Mouse (Mus musculus): ENCODE results near the gene Abcc3.
A peak's percentile ranks its signal among the peaks of the same experiment; 100 is the strongest.

Abcc3 gene

GRCm38 (mm10) chr11:94392672-94393109 lies at the start of gene Abcc3:
Gene Abcc3, minus strand, starts transcription at chr11:94392997.
- DNase-seq (ENCODE audit: low read depth): no peak

DNA sequence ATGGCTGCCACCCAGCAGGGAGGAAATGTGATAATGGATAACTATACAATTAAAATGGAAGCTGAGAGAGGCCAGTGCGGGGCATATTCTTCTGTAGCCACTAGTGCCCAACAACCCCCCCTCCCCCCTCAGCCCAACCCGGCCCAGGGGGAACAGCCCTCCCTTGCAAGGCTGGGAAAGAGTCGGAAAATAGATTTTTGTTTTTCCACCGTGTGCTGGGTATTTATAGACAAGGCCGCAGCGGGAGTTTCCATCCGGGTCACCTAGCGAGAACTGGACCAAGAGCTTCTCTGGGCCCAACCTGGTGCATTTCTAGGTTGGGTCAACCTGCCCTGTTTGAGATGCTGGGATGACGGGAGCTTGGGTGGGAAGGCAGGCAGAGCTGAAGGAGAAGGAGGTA lies 49.0 kb upstream of the Abcc3 start:
- DNase-seq (ENCODE audit: low read depth): no peak

- no peak for DNase-seq (ENCODE audit: low read depth)
Measured at GRCm38 (mm10) chr11:94441122-94441521, 48.3 kb upstream of the Abcc3 start.

GRCm38 (mm10) chr11:94440421-94440820 lies 47.6 kb upstream of the Abcc3 start:
- no peak for DNase-seq (ENCODE audit: low read depth)

GRCm38 (mm10) chr11:94429011-94429651 lies 36.3 kb upstream of the Abcc3 start:
- DNase-seq (ENCODE audit: low read depth): no peak

DNA sequence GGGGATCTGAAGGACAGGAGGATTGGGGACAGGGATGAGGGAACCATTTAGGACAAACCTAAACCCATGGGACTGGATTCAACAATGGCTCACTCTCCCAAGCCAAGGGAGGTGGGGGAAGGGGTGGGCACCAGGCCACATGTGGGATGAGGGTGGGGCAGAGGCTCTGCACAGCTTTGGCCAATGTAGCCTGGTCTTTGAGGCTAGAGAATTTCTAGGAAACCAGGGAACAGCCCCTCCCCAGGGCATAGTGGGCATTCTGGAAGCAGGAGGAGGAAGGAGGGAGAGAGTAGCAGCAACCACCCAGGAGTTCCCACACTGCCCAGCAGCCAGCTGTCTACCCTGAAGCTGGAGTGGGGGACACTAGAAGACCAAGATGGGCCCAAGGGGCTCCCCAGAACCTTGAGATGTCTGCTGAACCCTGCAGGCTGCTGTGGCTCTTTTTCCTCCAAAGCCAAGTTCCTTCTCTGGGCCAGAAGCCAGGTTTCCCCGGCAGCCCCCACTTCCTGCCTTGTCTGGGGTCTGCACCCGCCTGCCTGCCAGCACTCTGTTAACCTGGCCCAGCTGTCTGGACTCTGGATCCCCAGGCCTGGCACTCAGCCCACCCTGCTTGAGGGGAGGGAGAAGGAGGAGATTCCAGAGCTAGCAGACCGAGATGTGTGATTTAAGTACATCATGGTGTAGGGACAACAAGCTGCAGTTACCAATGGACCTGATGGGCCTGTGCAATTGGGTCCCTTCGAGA lies 35.5 kb upstream of the Abcc3 start:
- DNase-seq (ENCODE audit: low read depth): no peak

DNA sequence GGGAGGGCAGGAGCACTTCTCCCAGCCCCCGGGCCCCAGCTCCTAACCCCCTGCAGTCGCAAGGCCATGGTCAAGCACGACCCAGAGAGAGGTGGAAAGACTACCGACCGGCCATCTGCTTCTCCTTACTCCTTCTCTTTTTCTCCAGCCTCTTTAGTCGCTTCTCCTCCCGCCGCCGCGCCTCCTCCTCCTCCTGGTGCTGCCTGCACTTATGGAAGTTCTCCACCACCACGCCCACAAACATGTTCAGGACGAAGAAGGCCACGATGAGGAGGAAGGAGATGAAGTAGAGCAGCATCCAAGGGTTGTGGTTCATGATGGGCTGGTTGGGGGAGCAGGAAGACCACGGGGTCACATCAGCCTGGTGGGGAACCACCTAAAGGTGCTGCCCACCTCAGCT lies 32.9 kb upstream of the Abcc3 start:
- no peak for DNase-seq (ENCODE audit: low read depth)

DNA sequence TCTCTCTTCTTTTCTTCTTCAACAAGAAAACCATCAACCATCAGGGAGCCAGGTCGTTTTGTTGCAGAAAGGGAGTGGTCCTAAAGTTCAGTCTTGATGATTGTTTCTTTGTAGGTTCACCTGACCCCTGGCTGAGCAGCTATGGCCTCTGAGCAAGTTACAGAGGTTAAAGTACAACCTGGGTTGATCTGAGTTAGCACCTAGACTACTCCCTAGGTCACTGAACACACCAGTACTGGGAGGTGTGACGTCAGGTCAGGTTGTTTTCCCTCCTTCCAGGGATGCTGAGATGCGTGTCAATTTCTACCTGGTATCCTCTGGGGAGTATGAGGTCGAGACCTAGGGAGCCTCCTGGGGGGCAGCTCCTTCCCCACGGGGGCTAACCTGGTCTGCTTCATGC lies 32.4 kb upstream of the Abcc3 start:
- DNase-seq (ENCODE audit: low read depth): no peak

- no peak for DNase-seq (ENCODE audit: low read depth)
Measured at GRCm38 (mm10) chr11:94424380-94424779, 31.6 kb upstream of the Abcc3 start.

- DNase-seq (ENCODE audit: low read depth): no peak
Measured at GRCm38 (mm10) chr11:94423855-94424254, 31.1 kb upstream of the Abcc3 start.

GRCm38 (mm10) chr11:94420991-94421390 lies 28.2 kb upstream of the Abcc3 start:
- DNase-seq (ENCODE audit: low read depth): no peak

DNA sequence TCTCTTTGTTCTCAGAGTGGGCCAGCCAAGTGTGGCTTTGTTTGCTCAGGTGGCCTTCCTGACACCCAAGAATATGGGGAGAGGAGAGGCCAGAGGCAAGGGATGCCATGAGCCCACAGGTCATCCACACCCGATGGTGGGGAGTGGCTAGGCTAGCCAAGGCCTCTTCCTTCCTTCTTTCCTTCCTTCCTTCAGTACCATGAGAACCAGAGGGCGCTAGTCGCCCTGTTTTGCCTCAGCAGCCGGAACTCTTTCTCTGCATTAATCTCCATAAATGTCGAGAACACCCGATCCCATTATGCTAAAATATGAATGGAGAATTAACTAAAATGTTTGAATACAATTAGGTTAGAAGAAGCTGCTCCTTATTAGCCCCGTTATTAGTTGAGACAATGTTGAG lies 27.5 kb upstream of the Abcc3 start:
- DNase-seq (ENCODE audit: low read depth): no peak

DNA sequence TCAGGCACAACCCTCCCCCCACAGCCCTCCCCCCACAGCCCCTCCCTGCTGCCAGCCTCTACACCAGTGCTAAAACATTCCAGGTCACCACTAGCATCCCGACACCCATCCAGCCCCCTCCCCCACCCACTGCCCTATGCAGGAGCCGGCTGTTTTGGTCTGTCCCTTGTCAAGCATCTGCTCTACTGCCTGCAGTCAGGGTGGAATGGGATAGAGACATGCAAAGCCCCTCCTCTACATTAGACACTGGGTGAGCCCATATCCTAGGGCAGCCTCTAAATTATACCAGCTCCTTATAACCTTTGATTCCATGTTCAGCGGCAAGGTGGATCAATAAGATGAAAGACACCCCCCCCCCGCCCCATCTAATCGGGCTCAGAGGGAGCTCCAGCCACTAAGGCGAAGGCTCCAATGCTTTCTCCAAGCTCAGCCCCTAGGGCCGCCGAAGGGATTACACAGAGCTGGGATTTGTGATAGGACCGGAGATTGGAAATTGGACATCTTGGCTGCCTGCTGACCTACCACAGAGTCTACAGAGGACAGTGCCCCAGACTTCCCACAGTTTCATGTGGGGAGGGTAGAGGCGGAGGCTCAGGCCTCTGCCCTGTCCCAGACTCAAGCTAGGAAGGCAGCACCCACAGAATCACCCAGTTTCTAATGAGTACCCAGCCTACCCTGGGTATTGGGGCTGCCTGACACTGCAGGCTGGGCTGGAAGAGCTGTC lies 26.4 kb upstream of the Abcc3 start:
- DNase-seq (ENCODE audit: low read depth): no peak

GRCm38 (mm10) chr11:94414042-94414441 lies 21.2 kb upstream of the Abcc3 start:
- DNase-seq (ENCODE audit: low read depth): no peak

GRCm38 (mm10) chr11:94413516-94413915 lies 20.7 kb upstream of the Abcc3 start:
- DNase-seq (ENCODE audit: low read depth): no peak

DNA sequence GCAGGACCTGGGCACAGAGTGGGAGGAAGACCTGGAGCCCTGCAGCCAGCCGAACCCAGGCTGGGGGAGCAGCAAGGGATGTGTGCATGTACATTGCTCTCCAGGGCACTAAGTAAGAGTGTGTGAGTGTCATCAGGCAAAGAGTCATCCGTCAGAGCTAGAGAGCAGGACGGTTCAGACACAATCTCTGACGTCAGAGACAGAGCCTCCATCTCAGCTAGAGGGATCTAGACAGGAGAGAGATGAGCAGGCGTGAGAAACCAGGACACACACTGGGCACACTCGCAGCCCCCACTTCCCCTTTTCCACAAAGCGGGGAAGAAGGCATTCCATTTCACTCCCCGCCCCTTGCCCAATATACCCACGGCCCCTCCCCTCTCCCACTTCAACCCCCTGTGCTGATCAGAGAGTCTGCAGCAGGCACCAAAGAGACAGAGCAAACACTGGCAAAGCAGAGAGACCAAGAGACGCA lies 20.2 kb upstream of the Abcc3 start:
- peak; percentile 10 for DNase-seq (ENCODE audit: low read depth)

DNA sequence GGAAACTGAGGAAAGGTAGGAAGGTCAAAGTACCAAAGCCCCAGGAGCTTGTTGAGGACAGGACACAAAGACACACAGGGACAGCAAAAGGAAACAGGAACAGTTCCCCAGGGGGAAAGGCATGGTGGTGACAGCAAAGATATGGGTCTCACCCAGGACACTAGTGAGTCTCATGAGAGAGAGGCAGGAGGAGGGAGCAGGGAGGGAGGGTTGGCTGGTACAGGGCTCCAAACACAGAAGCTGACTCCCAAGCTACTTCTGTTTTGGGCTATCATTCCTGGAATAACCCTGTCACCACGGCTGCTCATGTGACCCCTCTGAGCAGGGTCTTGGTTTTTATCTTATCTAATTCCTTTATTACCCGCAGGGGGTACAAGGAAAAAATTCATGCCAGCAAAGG lies 19.8 kb upstream of the Abcc3 start:
- DNase-seq (ENCODE audit: low read depth): no peak

GRCm38 (mm10) chr11:94407803-94408321 lies 15.1 kb upstream of the Abcc3 start:
- DNase-seq (ENCODE audit: low read depth): no peak

- DNase-seq (ENCODE audit: low read depth): no peak
Measured at GRCm38 (mm10) chr11:94405348-94405747, 12.6 kb upstream of the Abcc3 start.

- peak; percentile 41 for DNase-seq (ENCODE audit: low read depth)
Measured at GRCm38 (mm10) chr11:94404641-94405260, 12.0 kb upstream of the Abcc3 start.

- DNase-seq (ENCODE audit: low read depth): no peak
Measured at GRCm38 (mm10) chr11:94404178-94404577, 11.4 kb upstream of the Abcc3 start.

DNA sequence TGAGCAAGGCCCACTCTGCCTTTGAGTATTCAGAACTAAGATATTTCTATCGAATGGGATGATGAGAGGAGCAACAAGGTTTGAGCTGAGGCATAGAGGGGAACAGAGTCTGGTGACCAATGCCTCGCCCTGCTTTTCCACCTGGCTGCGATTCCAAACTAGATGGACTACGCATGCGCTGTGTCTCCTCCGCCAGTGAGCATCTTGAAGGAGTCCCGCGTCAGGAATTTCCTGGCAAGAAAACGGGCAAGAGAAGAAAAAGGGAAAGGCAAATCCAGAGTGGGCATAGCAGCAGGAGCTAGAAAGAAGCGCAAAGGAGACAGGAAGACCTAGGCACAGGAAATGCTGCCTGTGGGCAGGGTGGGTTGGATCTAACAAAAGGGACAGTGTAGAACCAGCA lies 11.0 kb upstream of the Abcc3 start:
- DNase-seq (ENCODE audit: low read depth): no peak

Measured in c-Kit-positive CD71-positive TER-119-negative erythroid progenitor cells, embryonic 14.5 days (primary cell).